Mouse (Mus musculus): Measurements from ENCODE around the gene Sgo1. TPM values are rescaled to one million over a fixed set of nuclear protein-coding genes. Genes with fewer than 3 reads are reported as not detected.
A peak's percentile ranks its signal among the peaks of the same experiment; 100 is the strongest.

Sgo1 gene
- polyA plus RNA-seq, 1 experiment from 2014 or later = 14.0 TPM

GRCm38 (mm10) chr17:53694039-53694438 lies 4.9 kb upstream of the Sgo1 start:
- H3K9me3 ChIP-seq (ENCODE audit: control insufficient read depth, low read length) = no peaks in the 10 kb centered on the region
- no peak overlapping the region for H3K4me2 ChIP-seq (replicated peaks; ENCODE audit: low read depth)
- H3K4me3 ChIP-seq (ENCODE audit: low read depth, low read length) = no peak overlapping the region
- no peaks in the 10 kb centered on the region for H3K4me1 ChIP-seq (replicated peaks; ENCODE audit: control insufficient read depth, insufficient read depth)
- TF ChIP-seq CTCF (IDR thresholded peaks at IDR 0.05; ENCODE audit: low read depth) (peak; percentile 80), EP300 (optimal IDR thresholded peaks at IDR 0.05) (no peak)
- no peak for ATAC-seq (ENCODE audit: low FRiP score, low TSS enrichment)
- H3K27ac ChIP-seq (replicated peaks) = no peak overlapping the region
- no peaks in the 10 kb centered on the region for H3K36me3 ChIP-seq (ENCODE audit: control insufficient read depth, insufficient read depth, low read length)
- H3K9ac ChIP-seq (ENCODE audit: low read length) = no peak overlapping the region
- H3K27me3 ChIP-seq (ENCODE audit: control insufficient read depth, insufficient read depth, low read length) = no peaks in the 10 kb centered on the region
- 78% methylated on average over 2 of the region's 2 CpGs for WGBS
- peak; percentile 21 for DNase-seq (ENCODE audit: low spot score)

GRCm38 (mm10) chr17:53689946-53690345 lies 813 bp upstream of the Sgo1 start:
- H3K4me1 ChIP-seq (replicated peaks; ENCODE audit: control insufficient read depth, insufficient read depth) = no peaks in the 10 kb centered on the region
- H3K36me3 ChIP-seq (ENCODE audit: control insufficient read depth, insufficient read depth, low read length) = no peaks in the 10 kb centered on the region
- WGBS = 18% methylated on average over 7 of the region's 7 CpGs
- peak overlapping the region; percentile 67 for H3K4me2 ChIP-seq (replicated peaks; ENCODE audit: low read depth)
- DNase-seq (ENCODE audit: low spot score) (no peak), ATAC-seq (ENCODE audit: low FRiP score, low TSS enrichment) (no peak)
- peak overlapping the region; percentile 81 for H3K9ac ChIP-seq (ENCODE audit: low read length)
- peak overlapping the region; percentile 59 for H3K4me3 ChIP-seq (ENCODE audit: low read depth, low read length)
- no peaks in the 10 kb centered on the region for H3K27me3 ChIP-seq (ENCODE audit: control insufficient read depth, insufficient read depth, low read length)
- TF ChIP-seq EP300 (optimal IDR thresholded peaks at IDR 0.05) (no peak), CTCF (IDR thresholded peaks at IDR 0.05; ENCODE audit: low read depth) (no peak)
- no peaks in the 10 kb centered on the region for H3K9me3 ChIP-seq (ENCODE audit: control insufficient read depth, low read length)
- peak overlapping the region; percentile 99 for H3K27ac ChIP-seq (replicated peaks)

GRCm38 (mm10) chr17:53688321-53688720 lies 812 bp downstream of the Sgo1 start:
- no peak overlapping the region; the same call in 1 of the 2 replicates for H3K9ac ChIP-seq (ENCODE audit: low read length)
- no peaks in the 10 kb centered on the region for H3K27me3 ChIP-seq (ENCODE audit: control insufficient read depth, insufficient read depth, low read length)
- H3K4me1 ChIP-seq (replicated peaks; ENCODE audit: control insufficient read depth, insufficient read depth) = no peaks in the 10 kb centered on the region
- peak overlapping the region; percentile 59 for H3K4me3 ChIP-seq (ENCODE audit: low read depth, low read length)
- H3K27ac ChIP-seq (replicated peaks) = no peak overlapping the region
- 7% methylated on average over 1 of the region's 1 CpGs for WGBS
- H3K9me3 ChIP-seq (ENCODE audit: control insufficient read depth, low read length) = no peaks in the 10 kb centered on the region
- DNase-seq (ENCODE audit: low spot score) (no peak), ATAC-seq (ENCODE audit: low FRiP score, low TSS enrichment) (no peak)
- H3K4me2 ChIP-seq (replicated peaks; ENCODE audit: low read depth) = peak overlapping the region; percentile 74
- no peak for TF ChIP-seq CTCF (IDR thresholded peaks at IDR 0.05; ENCODE audit: low read depth)
- no peak for TF ChIP-seq EP300 (optimal IDR thresholded peaks at IDR 0.05)
- no peaks in the 10 kb centered on the region for H3K36me3 ChIP-seq (ENCODE audit: control insufficient read depth, insufficient read depth, low read length)

- ATAC-seq (ENCODE audit: low FRiP score, low TSS enrichment) (0 out of 2 replicates have a peak, but pooled peaks have one; percentile 47), DNase-seq (ENCODE audit: low spot score) (peak; percentile 18)
- TF ChIP-seq CTCF (IDR thresholded peaks at IDR 0.05; ENCODE audit: low read depth) (peak; percentile 71), EP300 (optimal IDR thresholded peaks at IDR 0.05) (no peak)
- H3K4me3 ChIP-seq (ENCODE audit: low read depth, low read length) = no peak overlapping the region
- H3K9ac ChIP-seq (ENCODE audit: low read length) = no peak overlapping the region
- no peak overlapping the region for H3K4me2 ChIP-seq (replicated peaks; ENCODE audit: low read depth)
- WGBS = 70% methylated on average over 8 of the region's 8 CpGs
- no peaks in the 10 kb centered on the region for H3K27me3 ChIP-seq (ENCODE audit: control insufficient read depth, insufficient read depth, low read length)
- H3K36me3 ChIP-seq (ENCODE audit: control insufficient read depth, insufficient read depth, low read length) = no peaks in the 10 kb centered on the region
- no peaks in the 10 kb centered on the region for H3K9me3 ChIP-seq (ENCODE audit: control insufficient read depth, low read length)
- no peaks in the 10 kb centered on the region for H3K4me1 ChIP-seq (replicated peaks; ENCODE audit: control insufficient read depth, insufficient read depth)
- no peak overlapping the region for H3K27ac ChIP-seq (replicated peaks)
Measured at GRCm38 (mm10) chr17:53678716-53679115, 10.4 kb downstream of the Sgo1 start.

GRCm38 (mm10) chr17:53670453-53670852 lies 18.7 kb downstream of the Sgo1 start:
- Histone ChIP-seq H3K36me3 (ENCODE audit: control insufficient read depth, insufficient read depth, low read length) (no peaks in the 10 kb centered on the region; the same call in 1 of the 2 replicates), H3K27ac (replicated peaks) (no peak overlapping the region), H3K27me3 (ENCODE audit: control insufficient read depth, insufficient read depth, low read length) (no peaks in the 10 kb centered on the region), H3K9ac (ENCODE audit: low read length) (no peak overlapping the region), H3K4me3 (ENCODE audit: low read depth, low read length) (no peak overlapping the region), H3K4me2 (replicated peaks; ENCODE audit: low read depth) (no peak overlapping the region), H3K9me3 (ENCODE audit: control insufficient read depth, low read length) (no peaks in the 10 kb centered on the region), H3K4me1 (replicated peaks; ENCODE audit: control insufficient read depth, insufficient read depth) (no peaks in the 10 kb centered on the region)
- TF ChIP-seq EP300 (optimal IDR thresholded peaks at IDR 0.05) (no peak), CTCF (IDR thresholded peaks at IDR 0.05; ENCODE audit: low read depth) (no peak)
- DNase-seq (ENCODE audit: low spot score) (no peak), ATAC-seq (ENCODE audit: low FRiP score, low TSS enrichment) (no peak)
- 90% methylated on average over 8 of the region's 8 CpGs for WGBS

GRCm38 (mm10) chr17:53664703-53665382 lies 24.3 kb downstream of the Sgo1 start:
- Histone ChIP-seq H3K36me3 (ENCODE audit: control insufficient read depth, insufficient read depth, low read length) (no peaks in the 10 kb centered on the region; the same call in 1 of the 2 replicates), H3K4me2 (replicated peaks; ENCODE audit: low read depth) (no peak overlapping the region), H3K9ac (ENCODE audit: low read length) (no peak overlapping the region), H3K4me1 (replicated peaks; ENCODE audit: control insufficient read depth, insufficient read depth) (no peaks in the 10 kb centered on the region), H3K27ac (replicated peaks) (no peak overlapping the region), H3K4me3 (ENCODE audit: low read depth, low read length) (no peak overlapping the region), H3K9me3 (ENCODE audit: control insufficient read depth, low read length) (no peaks in the 10 kb centered on the region), H3K27me3 (ENCODE audit: control insufficient read depth, insufficient read depth, low read length) (no peaks in the 10 kb centered on the region)
- TF ChIP-seq EP300 (optimal IDR thresholded peaks at IDR 0.05) (no peak), CTCF (IDR thresholded peaks at IDR 0.05; ENCODE audit: low read depth) (no peak)
- DNase-seq (ENCODE audit: low spot score) (no peak), ATAC-seq (ENCODE audit: low FRiP score, low TSS enrichment) (no peak)
- WGBS = 88% methylated on average over 2 of the region's 2 CpGs
